Mouse (Mus musculus) neural tube, embryonic 14.5 days (tissue): ENCODE measurements around the gene Dcp1a. TPM values are rescaled to one million over a fixed set of nuclear protein-coding genes. Genes with fewer than 3 reads are reported as not detected.

Experiments used
- ATAC-seq: fragments of 200-750 bp; cut with Nextera tagmentation; 2 replicates; pipeline ENCODE4 v1.8.0; 2017; ENCODE audit warnings: low read depth, mild to moderate bottlenecking, moderate TSS enrichment, moderate library complexity
- H3K27ac ChIP-seq: fragments of 300-500 bp; sonication (generic); 2 replicates; pipeline ENCODE4 v1.5.1; 2014; ENCODE audit warnings: low read depth, mild to moderate bottlenecking, control low read depth, low read length, moderate library complexity, mixed read lengths
- H3K27me3 ChIP-seq: fragments of 300-500 bp; sonication (generic); 2 replicates; pipeline ENCODE4 v1.6.1; 2014; ENCODE audit warnings: low read length; ENCODE audit not compliant: control insufficient read depth, insufficient read depth
- H3K36me3 ChIP-seq: fragments of 300-500 bp; sonication (generic); 2 replicates; pipeline ENCODE4 v1.6.1; 2014; ENCODE audit warnings: low read length, mixed read lengths; ENCODE audit not compliant: control insufficient read depth, insufficient read depth
- H3K4me1 ChIP-seq: fragments of 300-500 bp; sonication (generic); 2 replicates; pipeline ENCODE4 v1.6.1; 2014; ENCODE audit warnings: low read length; ENCODE audit not compliant: control insufficient read depth, insufficient read depth
- H3K4me2 ChIP-seq: fragments of 300-500 bp; sonication (generic); 2 replicates; pipeline ENCODE4 v1.6.1; 2014; ENCODE audit warnings: mild to moderate bottlenecking, low read depth, low read length, control low read depth
- H3K4me3 ChIP-seq: fragments of 300-500 bp; sonication (generic); 2 replicates; pipeline ENCODE4 v1.5.1; 2014; ENCODE audit warnings: low read depth, low read length, control low read depth, mixed read lengths
- H3K9ac ChIP-seq: fragments of 300-500 bp; sonication (generic); replicated peaks from 2 replicates; pipeline ENCODE4 v1.6.1; 2014; ENCODE audit warnings: low read depth, mild to moderate bottlenecking, control low read depth, low read length, mixed read lengths
- H3K9me3 ChIP-seq: fragments of 300-500 bp; sonication (generic); 2 replicates; pipeline ENCODE4 v1.6.1; 2016; ENCODE audit warnings: low read length; ENCODE audit not compliant: control insufficient read depth
- WGBS: fragments of 180-500 bp; shearing (Covaris S2); extraction: QIAGEN DNeasy Blood & Tissue Kit; methylation state at CpG from one replicate; pipeline ENCODE4 v1.1.7; 2014; 5-methylcytosine and 5-hydroxymethylcytosine counted together
- polyA plus RNA-seq: library from polyadenylated mRNA; unstranded; fragments of >200 nt; fragmentation: Nextera tagmentation; extraction: Ambion mirVana; gene quantifications from 2 replicates; pipeline ENCODE4 v1.2.1, GENCODE M21; 2014

Gene Dcp1a
- 19.5 and 22.1 TPM in 2 replicates for polyA plus RNA-seq

DNA sequence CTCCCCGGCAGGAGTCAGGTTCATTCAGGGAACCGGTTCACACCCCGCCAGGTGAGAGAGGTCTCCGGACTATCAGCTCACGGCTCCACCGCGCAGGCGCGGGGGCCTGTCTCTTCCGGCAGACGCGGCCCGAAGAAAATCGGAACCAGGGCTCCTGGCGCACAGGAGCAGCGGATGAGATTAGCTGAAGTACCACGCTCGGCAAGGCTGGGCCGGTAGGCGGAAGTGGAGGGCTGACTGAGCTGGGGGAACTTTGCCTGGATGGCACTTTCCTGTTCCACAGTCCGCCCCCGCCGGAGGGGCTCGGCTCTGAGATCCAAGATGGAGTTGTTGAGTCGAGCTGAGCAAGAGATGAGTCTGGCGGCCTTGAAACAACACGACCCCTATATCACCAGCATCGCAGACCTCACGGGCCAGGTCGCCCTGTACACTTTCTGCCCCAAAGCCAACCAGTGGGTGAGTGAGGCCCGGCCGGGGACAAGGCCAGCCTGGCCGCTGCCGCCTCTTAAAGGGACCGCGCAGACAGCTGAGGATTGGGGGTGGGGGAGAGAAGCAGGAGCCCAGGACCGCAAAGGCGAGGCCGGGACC, at the start of gene Dcp1a:
Gene Dcp1a (plus strand): TSS at position 175 of the 588 bp plus-strand sequence.
- Histone ChIP-seq H3K27ac (peak within 1 kb of the TSS; percentile 84), H3K4me2 (peak within 1 kb of the TSS; percentile 79), H3K4me3 (peak within 1 kb of the TSS; percentile 91), H3K4me1 (peaks cover 5% of the 10 kb centered on the region; the same call in 1 of the 2 replicates), H3K9me3 (no peaks in the 10 kb centered on the region), H3K27me3 (no peaks in the 10 kb centered on the region), H3K36me3 (peaks cover 12% of the 10 kb centered on the region; the same call in 1 of the 2 replicates), H3K9ac (peak within 1 kb of the TSS; percentile 83)
- under 1% methylated on average over 39 of the region's 39 CpGs for WGBS
- peak; percentile 99 for ATAC-seq

DNA sequence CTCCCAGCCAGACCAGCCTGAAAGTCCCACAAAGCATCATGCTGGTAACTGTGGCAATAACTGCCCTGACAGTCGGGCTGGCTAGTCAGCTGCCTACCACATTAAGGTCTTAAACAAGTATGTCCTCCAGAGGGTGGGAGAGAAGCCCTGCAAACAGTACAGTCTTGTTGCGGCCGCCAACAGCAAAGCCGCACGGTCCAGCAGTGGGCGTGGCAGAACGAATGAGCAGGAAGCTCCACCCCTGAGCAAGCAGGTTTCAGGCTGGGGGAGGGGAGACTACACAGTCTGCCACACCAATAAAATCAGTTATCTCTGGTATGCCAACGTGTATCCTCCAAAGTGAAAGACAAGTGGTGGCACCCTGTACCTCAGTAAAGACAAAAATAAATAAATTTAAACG, 49.7 kb upstream of the Dcp1a start:
- H3K27ac ChIP-seq: no peak overlapping the region
- ATAC-seq: no peak
- no peak overlapping the region for H3K4me2 ChIP-seq
- no peak overlapping the region for H3K4me3 ChIP-seq
- no peaks in the 10 kb centered on the region for H3K9me3 ChIP-seq
- no peak overlapping the region for H3K9ac ChIP-seq
- H3K36me3 ChIP-seq: no peaks in the 10 kb centered on the region
- no peaks in the 10 kb centered on the region for H3K27me3 ChIP-seq
- no peaks in the 10 kb centered on the region for H3K4me1 ChIP-seq
- 64% methylated on average over 9 of the region's 9 CpGs for WGBS

DNA sequence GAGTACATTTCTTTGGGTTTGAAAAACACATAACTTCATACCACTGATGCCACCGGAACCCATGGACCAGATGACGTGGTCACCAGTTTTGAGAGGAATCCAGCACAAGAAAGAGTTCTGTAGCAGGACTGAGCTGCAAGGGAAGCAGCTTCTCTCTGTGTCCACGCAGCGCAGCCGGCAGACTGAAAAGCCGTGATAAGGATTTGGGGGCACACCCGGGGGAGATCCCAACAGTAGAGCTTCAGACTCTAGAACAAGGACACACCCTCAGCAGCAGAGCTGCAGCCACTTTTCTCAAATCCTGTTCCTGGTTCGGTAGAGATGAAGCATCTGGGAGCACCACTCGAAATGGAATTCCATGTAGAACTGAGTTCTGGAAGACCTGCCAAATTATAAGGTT, 49.3 kb upstream of the Dcp1a start:
- Histone ChIP-seq H3K27me3 (no peaks in the 10 kb centered on the region), H3K27ac (no peak overlapping the region), H3K4me1 (no peaks in the 10 kb centered on the region), H3K4me3 (no peak overlapping the region), H3K36me3 (no peaks in the 10 kb centered on the region), H3K4me2 (no peak overlapping the region), H3K9me3 (no peaks in the 10 kb centered on the region), H3K9ac (no peak overlapping the region)
- WGBS: 87% methylated on average over 9 of the region's 9 CpGs
- ATAC-seq: no peak

DNA sequence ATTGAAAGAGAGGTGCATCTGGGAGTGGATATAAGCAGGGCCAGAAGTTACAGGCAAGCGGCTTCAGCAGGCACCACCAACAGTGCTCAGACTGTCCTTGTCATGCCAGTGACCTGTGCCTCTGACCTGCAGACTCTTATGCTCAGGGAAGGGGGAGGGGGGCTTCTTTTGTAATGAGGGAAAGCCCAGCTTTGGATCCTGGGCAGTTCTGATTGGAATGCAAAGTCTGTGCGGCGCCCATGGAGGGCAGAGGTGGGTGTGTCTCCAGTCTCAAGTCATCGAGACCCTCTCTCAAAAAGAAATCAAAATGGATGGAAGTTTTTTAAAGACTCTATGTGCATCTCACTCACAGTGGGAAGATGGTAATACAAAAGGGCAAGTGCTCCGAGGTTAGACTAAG, 48.9 kb upstream of the Dcp1a start:
- no peak for ATAC-seq
- Histone ChIP-seq H3K27me3 (no peaks in the 10 kb centered on the region), H3K4me1 (no peaks in the 10 kb centered on the region), H3K4me3 (no peak overlapping the region), H3K27ac (no peak overlapping the region), H3K9ac (no peak overlapping the region), H3K36me3 (no peaks in the 10 kb centered on the region), H3K4me2 (no peak overlapping the region), H3K9me3 (no peaks in the 10 kb centered on the region)
- WGBS: 66% methylated on average over 5 of the region's 5 CpGs

DNA sequence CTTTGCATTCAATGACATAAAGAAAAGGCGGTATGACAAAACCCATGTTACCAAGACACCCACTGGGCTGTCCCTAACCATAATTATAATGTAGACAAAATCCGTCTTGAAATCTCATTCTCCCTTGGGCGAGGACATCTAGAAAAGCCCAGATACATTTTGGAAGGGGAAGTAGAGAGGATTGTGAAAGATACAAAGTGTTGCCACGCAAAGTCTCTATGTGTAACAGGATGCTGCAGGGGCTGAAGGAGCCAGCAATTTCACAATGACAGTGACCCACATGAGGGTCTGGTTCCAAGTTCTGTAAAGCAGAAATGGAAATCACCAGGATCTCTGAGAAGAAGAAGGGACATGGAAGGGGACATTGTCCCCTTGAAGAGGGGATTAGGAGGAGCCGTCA, 44.0 kb upstream of the Dcp1a start:
- Histone ChIP-seq H3K9ac (no peak overlapping the region), H3K4me1 (no peaks in the 10 kb centered on the region), H3K27ac (no peak overlapping the region), H3K36me3 (no peaks in the 10 kb centered on the region), H3K4me2 (no peak overlapping the region), H3K9me3 (no peaks in the 10 kb centered on the region; the same call in 1 of the 2 replicates), H3K27me3 (no peaks in the 10 kb centered on the region), H3K4me3 (no peak overlapping the region)
- ATAC-seq: no peak
- WGBS: 90% methylated on average over 5 of the region's 5 CpGs

DNA sequence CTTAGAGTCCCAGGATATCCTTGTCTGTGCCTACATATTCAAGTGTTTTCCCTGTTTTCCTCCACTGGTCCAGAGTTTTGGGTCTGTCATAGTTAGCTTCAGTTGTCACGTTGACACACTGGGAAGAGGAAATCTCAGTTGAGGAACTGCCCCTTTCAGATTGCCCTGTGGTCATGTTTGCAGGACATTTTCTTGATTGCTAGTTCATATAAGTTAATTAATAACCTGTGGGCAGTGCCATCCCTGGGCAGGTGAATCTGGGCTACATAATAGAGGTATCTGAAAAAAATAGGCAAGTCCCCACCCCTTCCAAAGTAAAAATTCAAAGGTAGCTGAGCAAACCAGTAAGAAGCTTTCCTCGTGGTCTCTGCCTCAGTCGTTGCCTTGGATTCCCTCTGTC, 39.4 kb upstream of the Dcp1a start:
- H3K27ac ChIP-seq: no peak overlapping the region
- ATAC-seq: no peak
- no peak overlapping the region for H3K4me3 ChIP-seq
- H3K27me3 ChIP-seq: no peaks in the 10 kb centered on the region
- H3K36me3 ChIP-seq: no peaks in the 10 kb centered on the region
- no peak overlapping the region for H3K9ac ChIP-seq
- H3K4me1 ChIP-seq: no peaks in the 10 kb centered on the region
- no peaks in the 10 kb centered on the region; the same call in 1 of the 2 replicates for H3K9me3 ChIP-seq
- H3K4me2 ChIP-seq: no peak overlapping the region
- WGBS: 75% methylated on average over 3 of the region's 3 CpGs

DNA sequence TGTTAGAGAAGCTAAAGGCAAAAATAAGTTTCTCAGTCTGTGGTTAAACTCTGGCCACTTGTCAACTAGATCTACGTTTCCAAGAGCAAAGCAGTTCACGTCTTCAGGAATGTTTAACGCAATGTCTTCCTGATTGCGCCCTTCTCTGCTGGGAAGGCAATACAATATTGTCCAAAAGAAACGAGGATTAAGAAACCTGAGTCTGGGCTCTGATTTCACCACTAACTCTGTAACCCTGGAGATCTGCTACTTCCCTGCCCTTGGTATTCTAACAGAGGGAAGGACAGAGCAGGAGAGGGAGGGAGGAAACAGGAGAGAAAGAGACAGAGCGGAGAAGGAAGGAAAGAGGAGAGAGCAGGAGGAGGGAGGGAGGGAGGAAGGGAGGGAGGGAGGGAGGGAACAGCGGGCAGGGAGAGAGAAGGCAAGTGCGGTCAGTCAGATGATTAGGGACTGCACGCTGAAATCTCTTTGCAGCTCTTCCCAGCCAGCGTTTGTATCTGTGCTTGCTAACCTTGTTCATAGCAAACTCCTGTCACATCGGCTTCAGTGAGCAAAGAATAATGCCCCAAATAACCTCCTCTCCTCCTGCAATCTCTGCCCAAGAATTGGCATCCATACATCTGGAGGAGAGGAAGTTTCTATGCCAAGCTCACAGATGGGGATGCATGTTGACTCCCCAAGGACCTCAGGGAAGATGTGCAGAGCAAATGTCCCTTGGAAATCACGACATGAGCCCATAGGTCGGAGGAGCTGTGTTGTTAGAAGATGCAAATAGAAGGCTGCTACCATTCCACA, 23.3 kb upstream of the Dcp1a start:
- WGBS: 21% methylated on average over 13 of the region's 13 CpGs
- peak overlapping the region; percentile 12; the same call in 1 of the 2 replicates for H3K4me2 ChIP-seq

DNA sequence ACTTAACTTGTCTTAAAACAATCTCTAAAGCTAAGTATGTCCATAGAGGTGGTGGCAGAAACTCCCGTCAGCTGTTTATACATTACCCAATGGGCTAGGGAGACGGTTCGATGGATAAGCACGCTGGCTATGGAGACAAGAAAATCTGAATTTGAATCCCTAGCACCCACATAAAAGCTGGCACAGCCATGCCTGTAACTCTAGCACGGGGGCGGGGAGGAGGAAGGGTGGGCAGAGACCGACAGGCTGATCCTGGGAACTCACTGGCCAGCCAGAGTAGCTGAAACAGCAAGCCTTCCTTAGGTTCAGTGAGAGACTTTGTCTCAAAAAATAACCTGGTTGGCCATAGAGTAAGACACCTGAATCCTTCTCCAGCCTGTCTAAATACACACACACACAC, 21.9 kb upstream of the Dcp1a start:
- WGBS: 69% methylated on average over 7 of the region's 7 CpGs

More for the DNA sequence above, 23.3 kb upstream of the Dcp1a start:
- ATAC-seq: no peak
- H3K27ac ChIP-seq: no peak overlapping the region
- no peak overlapping the region for H3K9ac ChIP-seq
- H3K27me3 ChIP-seq: no peaks in the 10 kb centered on the region
- no peaks in the 10 kb centered on the region for H3K9me3 ChIP-seq
- H3K36me3 ChIP-seq: no peaks in the 10 kb centered on the region
- H3K4me3 ChIP-seq: no peak overlapping the region
- no peaks in the 10 kb centered on the region for H3K4me1 ChIP-seq

DNA sequence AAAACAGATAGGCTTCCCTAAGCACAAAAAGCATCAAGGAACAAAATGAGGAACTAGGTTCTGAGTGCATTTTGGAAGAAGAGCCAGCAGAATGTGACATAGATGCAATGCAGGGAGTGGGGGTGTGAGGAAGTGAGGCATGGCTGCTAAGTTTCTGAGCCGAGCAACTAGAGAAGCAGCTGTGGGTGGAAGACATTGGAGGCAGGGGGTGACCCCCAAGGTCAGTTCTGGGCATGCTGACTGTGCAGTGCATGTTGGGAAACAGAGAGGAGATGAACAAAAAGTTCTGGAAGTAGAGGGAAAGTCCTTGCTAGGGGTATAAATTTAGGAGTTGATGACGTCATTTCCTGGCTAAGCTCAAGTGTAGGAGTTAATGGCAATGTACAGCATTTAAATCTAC, 21.4 kb upstream of the Dcp1a start:
- no peak overlapping the region for H3K4me2 ChIP-seq
- no peaks in the 10 kb centered on the region for H3K9me3 ChIP-seq
- no peak overlapping the region for H3K4me3 ChIP-seq
- no peaks in the 10 kb centered on the region for H3K4me1 ChIP-seq
- no peaks in the 10 kb centered on the region for H3K27me3 ChIP-seq
- ATAC-seq: no peak
- no peak overlapping the region for H3K9ac ChIP-seq
- no peaks in the 10 kb centered on the region for H3K36me3 ChIP-seq
- no peak overlapping the region for H3K27ac ChIP-seq
- WGBS: 47% methylated on average over 2 of the region's 2 CpGs

More for the DNA sequence above, 21.9 kb upstream of the Dcp1a start:
- no peak overlapping the region for H3K4me3 ChIP-seq
- H3K9me3 ChIP-seq: no peaks in the 10 kb centered on the region
- ATAC-seq: no peak
- H3K27ac ChIP-seq: no peak overlapping the region
- no peaks in the 10 kb centered on the region for H3K4me1 ChIP-seq
- no peak overlapping the region for H3K9ac ChIP-seq
- H3K36me3 ChIP-seq: no peaks in the 10 kb centered on the region
- no peak overlapping the region for H3K4me2 ChIP-seq
- H3K27me3 ChIP-seq: no peaks in the 10 kb centered on the region
